Mouse (Mus musculus): ENCODE measurements at regions not wholly inside any gene's neighbourhood (a gene's known extent, or its start where the extent isn't known, plus 50 kb on each side); places are given as distances from the start of the nearest gene placed in this dataset.

DNA sequence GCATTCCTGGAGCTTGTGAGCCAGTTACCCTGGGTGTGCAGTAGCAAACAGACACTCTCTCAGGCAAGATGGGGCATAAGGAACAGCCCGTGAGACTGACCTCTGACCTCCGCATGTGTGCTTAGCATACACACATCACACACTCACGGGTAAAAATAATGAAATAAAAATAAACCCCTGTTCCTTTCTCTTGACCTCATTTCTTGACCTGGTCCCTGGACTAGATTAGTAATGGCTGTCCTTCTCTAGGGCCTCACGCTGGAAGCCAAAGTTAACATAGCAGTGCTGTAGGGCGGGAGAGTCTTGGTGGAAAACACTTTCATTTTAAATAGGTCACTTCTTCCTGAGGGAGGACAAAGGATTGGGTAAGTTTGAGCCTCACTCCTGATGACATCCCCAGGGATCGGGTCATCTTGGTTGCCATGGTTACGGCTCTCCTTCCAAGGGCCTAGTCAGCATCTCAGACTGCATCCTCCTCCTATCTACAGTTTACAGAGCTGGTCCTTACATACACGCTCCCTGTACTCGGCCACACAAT, 59.4 kb upstream of the Errfi1 start:
- no peak for TF ChIP-seq KAT2A (conservative IDR thresholded peaks at IDR 0.05; ENCODE audit: low read depth, low read length)
- TF ChIP-seq USF2 (IDR thresholded peaks at IDR 0.05; ENCODE audit: borderline replicate concordance in 1 of 2, insufficient read depth in 1 of 2, low read depth in 1 of 2, low read length in 2 of 2), result no peak
- TF ChIP-seq ETS1 (IDR thresholded peaks at IDR 0.05; ENCODE audit: low read depth, low read length), result no peak
- no peak for TF ChIP-seq CTCF (IDR thresholded peaks at IDR 0.05 in 2 of 3, conservative IDR thresholded peaks at IDR 0.05 in 1 of 3; ENCODE audit: control insufficient read depth in 1 of 3, insufficient read depth in 1 of 3, low read depth in 2 of 3, low read length in 3 of 3, poor library complexity in 1 of 3, severe bottlenecking in 1 of 3)
- TF ChIP-seq POLR2AphosphoS5 (IDR thresholded peaks at IDR 0.05; ENCODE audit: borderline replicate concordance, low read depth, low read length), result no peak
- TF ChIP-seq MXI1 (IDR thresholded peaks at IDR 0.05; ENCODE audit: low read depth, low read length), result no peak
- TF ChIP-seq GATA1 (IDR thresholded peaks at IDR 0.05; ENCODE audit: low read depth, low read length), result no peak
- no peak for TF ChIP-seq TCF12 (IDR thresholded peaks at IDR 0.05; ENCODE audit: low read depth, low read length)
- TF ChIP-seq MEF2A (IDR thresholded peaks at IDR 0.05; ENCODE audit: extremely low read depth, insufficient replicate concordance, low read depth, low read length, poor library complexity, severe bottlenecking), result no peak
- TF ChIP-seq POLR2A (IDR thresholded peaks at IDR 0.05; ENCODE audit: control insufficient read depth in 1 of 2, insufficient read depth in 1 of 2, low read depth in 1 of 2, low read length in 2 of 2, poor library complexity in 1 of 2), result no peak
- TF ChIP-seq ZMIZ1 (IDR thresholded peaks at IDR 0.05; ENCODE audit: low read depth, low read length), result no peak
